Mouse (Mus musculus) heart, adult 2 months (tissue): ENCODE results near the gene Fhl3.

Experiments
- CTCF ChIP-seq: fragments of 200-600 bp; IDR thresholded peaks from 2 replicates; pipeline ENCODE4 v1.8.1; 2022; ENCODE audit warnings: antibody characterized with exemption, mild to moderate bottlenecking, moderate library complexity
- POLR2A ChIP-seq: fragments of 200-500 bp; IDR thresholded peaks from 2 replicates; pipeline ENCODE4 v1.6.1; 2011; ENCODE audit warnings: mild to moderate bottlenecking, low read depth, low read length, control low read depth; ENCODE audit not compliant: insufficient read depth

GRCm38 (mm10) chr4:124701052-124701845, 748 bp downstream of the Fhl3 start:
- TF ChIP-seq CTCF (no peak), POLR2A (peak; percentile 26; the same call in 1 of the 2 replicates)
